Mouse (Mus musculus) intestine, postnatal 0 days (tissue): ENCODE measurements around the gene Ap2a2. TPM values are rescaled to one million over a fixed set of nuclear protein-coding genes. Genes with fewer than 3 reads are reported as not detected.
A peak's percentile ranks its signal among the peaks of the same experiment; 100 is the strongest.
"Not testable (repeated sequence)": the region's sequence is repeated elsewhere in the genome, so short reads cannot be mapped to it uniquely, and the experiment has no call there.

Source experiments
- ATAC-seq: fragments of 200-750 bp; cut with Nextera tagmentation; 2 replicates; pipeline ENCODE4 v1.8.0; 2017; ENCODE audit warnings: mild to moderate bottlenecking, moderate TSS enrichment, moderate library complexity
- H3K27ac ChIP-seq: fragments of 300-500 bp; sonication (generic); 2 replicates; pipeline ENCODE4 v1.5.1; 2014; ENCODE audit warnings: mild to moderate bottlenecking, low read depth, low read length, moderate library complexity
- H3K27me3 ChIP-seq: fragments of 300-500 bp; sonication (generic); replicated peaks from 2 replicates; pipeline ENCODE4 v1.6.1; 2014; ENCODE audit warnings: low read length, mixed read lengths; ENCODE audit not compliant: control insufficient read depth, insufficient read depth
- H3K36me3 ChIP-seq: fragments of 300-500 bp; sonication (generic); 2 replicates; pipeline ENCODE4 v1.6.1; 2014; ENCODE audit warnings: mild to moderate bottlenecking, moderate library complexity; ENCODE audit not compliant: control insufficient read depth, insufficient read depth
- H3K4me1 ChIP-seq: fragments of 300-500 bp; sonication (generic); replicated peaks from 2 replicates; pipeline ENCODE4 v1.6.1; 2014; ENCODE audit warnings: antibody characterized with exemption, low read length, mixed read lengths; ENCODE audit not compliant: control insufficient read depth, insufficient read depth
- H3K4me2 ChIP-seq: fragments of 300-500 bp; sonication (generic); replicated peaks from 2 replicates; pipeline ENCODE4 v1.6.1; 2014; ENCODE audit warnings: low read depth, mild to moderate bottlenecking, moderate library complexity
- H3K4me3 ChIP-seq: fragments of 300-500 bp; sonication (generic); 2 replicates; pipeline ENCODE4 v1.5.1; 2014; ENCODE audit warnings: low read depth, low read length
- H3K9ac ChIP-seq: fragments of 300-500 bp; sonication (generic); 2 replicates; pipeline ENCODE4 v1.6.1; 2014; ENCODE audit warnings: mild to moderate bottlenecking, low read depth, low read length
- H3K9me3 ChIP-seq: fragments of 300-500 bp; sonication (generic); 2 replicates; pipeline ENCODE4 v1.6.1; 2016; ENCODE audit warnings: mixed run types; ENCODE audit not compliant: control insufficient read depth
- CTCF ChIP-seq: sonication (generic); IDR thresholded peaks from 2 replicates; pipeline ENCODE4 v1.5.1; 2016; ENCODE audit warnings: low read depth, mild to moderate bottlenecking, control low read depth, antibody characterized with exemption, moderate library complexity
- WGBS: fragments of 180-500 bp; shearing (Covaris S2); extraction: QIAGEN DNeasy Blood & Tissue Kit; methylation state at CpG from one replicate; pipeline ENCODE4 v1.1.7; 2014; 5-methylcytosine and 5-hydroxymethylcytosine counted together
- polyA plus RNA-seq: library from polyadenylated mRNA; unstranded; fragments of >200 nt; fragmentation: Nextera tagmentation; extraction: Ambion mirVana; gene quantifications from 2 replicates; pipeline ENCODE4 v1.2.1, GENCODE M21; 2015

The Ap2a2 gene
- polyA plus RNA-seq, 1 experiment from 2014 or later: 69.7 TPM

DNA sequence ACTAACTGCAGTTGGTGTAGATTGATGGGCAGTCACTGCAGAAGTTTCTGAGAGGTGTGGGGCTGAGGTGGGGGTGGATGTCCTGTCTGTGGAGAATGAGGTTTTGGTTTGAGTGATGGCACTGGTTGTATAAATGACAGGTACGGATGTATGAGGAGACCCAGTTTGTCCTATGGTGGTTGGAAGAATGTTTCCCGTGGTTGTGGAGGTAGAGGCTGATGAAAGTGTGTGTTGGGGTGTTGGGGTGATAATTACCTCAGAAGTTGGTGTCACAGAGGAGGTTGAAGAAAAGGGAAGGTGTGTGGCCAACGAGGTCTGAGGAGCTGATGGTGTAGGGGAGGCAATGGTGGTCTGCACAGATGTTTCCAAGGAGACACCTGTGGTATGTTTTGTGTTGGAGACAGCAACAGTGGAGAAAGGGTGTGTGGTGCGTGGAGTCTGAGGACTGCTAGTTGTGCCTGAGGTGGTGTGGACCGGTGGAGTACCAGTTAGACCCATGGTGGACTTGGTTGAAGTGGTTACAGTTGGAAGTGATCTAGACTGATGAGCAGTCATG, 77.4 kb downstream of the Ap2a2 start:
- ATAC-seq: peak; percentile 31; the same call in 1 of the 2 replicates
- H3K27ac ChIP-seq: not testable (repeated sequence)
- 80% methylated on average over 5 of the region's 5 CpGs for WGBS

GRCm38 (mm10) chr7:141642375-141642774, 80.4 kb downstream of the Ap2a2 start:
- H3K4me3 ChIP-seq: no peak overlapping the region
- H3K36me3 ChIP-seq: no peaks in the 10 kb centered on the region
- ATAC-seq: no peak
- no peak overlapping the region for H3K9ac ChIP-seq
- no peak overlapping the region for H3K27ac ChIP-seq
- no peak overlapping the region for H3K4me2 ChIP-seq
- H3K4me1 ChIP-seq: no peaks in the 10 kb centered on the region
- H3K27me3 ChIP-seq: no peaks in the 10 kb centered on the region
- TF ChIP-seq CTCF: no peak
- H3K9me3 ChIP-seq: no peaks in the 10 kb centered on the region
- WGBS: 89% methylated on average over 1 of the region's 1 CpGs

More for the DNA sequence above, 77.4 kb downstream of the Ap2a2 start:
- not testable (repeated sequence) for H3K9me3 ChIP-seq, H3K4me2 ChIP-seq, H3K27me3 ChIP-seq, H3K36me3 ChIP-seq, H3K4me1 ChIP-seq, H3K9ac ChIP-seq, H3K4me3 ChIP-seq

DNA sequence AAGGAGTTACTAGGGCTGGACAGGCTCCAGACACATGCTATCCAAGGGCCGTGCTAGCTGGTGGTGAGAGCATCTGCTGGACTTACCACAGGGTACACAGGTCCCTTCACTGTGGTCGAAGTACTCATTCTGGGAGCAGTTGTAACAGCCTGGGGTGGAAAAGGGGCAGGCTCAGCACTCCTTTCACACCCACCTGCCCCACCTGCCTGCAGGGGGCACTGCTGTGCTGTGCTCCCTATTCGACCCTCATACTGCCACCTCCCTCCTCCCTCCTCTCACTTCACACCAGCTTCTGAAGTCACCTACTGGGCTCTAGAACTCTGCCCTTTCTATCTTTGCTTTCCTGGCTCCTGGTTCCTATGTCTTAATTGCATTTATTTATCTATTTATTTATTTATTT, 81.2 kb downstream of the Ap2a2 start:
- no peak for ATAC-seq
- Histone ChIP-seq H3K9me3 (no peaks in the 10 kb centered on the region), H3K36me3 (no peaks in the 10 kb centered on the region), H3K4me1 (no peaks in the 10 kb centered on the region), H3K4me3 (no peak overlapping the region), H3K27me3 (no peaks in the 10 kb centered on the region), H3K4me2 (no peak overlapping the region), H3K9ac (no peak overlapping the region), H3K27ac (no peak overlapping the region)
- WGBS: 54% methylated on average over 3 of the region's 3 CpGs
- TF ChIP-seq CTCF: peak; percentile 67

- no peak overlapping the region for H3K27ac ChIP-seq
- 65% methylated on average over 2 of the region's 2 CpGs for WGBS
Observed at GRCm38 (mm10) chr7:141647083-141647482, 85.1 kb downstream of the Ap2a2 start.

DNA sequence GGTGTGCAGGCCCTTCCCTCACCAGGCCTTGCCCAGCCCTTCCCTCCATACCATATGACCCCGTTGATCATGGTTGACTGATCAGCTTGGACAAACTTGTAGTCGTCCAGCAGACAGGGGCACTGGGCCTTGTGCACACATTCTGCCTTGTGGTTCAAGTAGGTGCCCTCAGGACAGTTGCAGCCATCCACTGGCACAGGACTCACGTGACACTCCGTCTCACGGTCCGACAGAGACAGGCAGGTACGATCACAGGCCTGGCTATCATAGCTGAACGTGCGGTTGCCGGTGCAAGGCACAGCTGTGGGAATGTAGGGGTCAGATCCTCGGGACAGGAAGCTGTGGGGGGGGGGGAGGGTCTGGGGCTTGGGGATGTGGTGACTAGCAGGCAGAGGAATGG, 85.8 kb downstream of the Ap2a2 start:
- H3K9me3 ChIP-seq: no peaks in the 10 kb centered on the region
- no peak for TF ChIP-seq CTCF
- no peak overlapping the region for H3K4me2 ChIP-seq
- H3K9ac ChIP-seq: no peak overlapping the region
- WGBS: 73% methylated on average over 11 of the region's 11 CpGs
- no peak overlapping the region for H3K27ac ChIP-seq
- no peaks in the 10 kb centered on the region for H3K36me3 ChIP-seq
- no peaks in the 10 kb centered on the region for H3K4me1 ChIP-seq
- no peak for ATAC-seq
- H3K4me3 ChIP-seq: no peak overlapping the region
- no peaks in the 10 kb centered on the region for H3K27me3 ChIP-seq

More at GRCm38 (mm10) chr7:141647083-141647482, 85.1 kb downstream of the Ap2a2 start:
- no peak overlapping the region for H3K4me2 ChIP-seq
- no peak for ATAC-seq
- H3K9ac ChIP-seq: no peak overlapping the region
- H3K4me1 ChIP-seq: no peaks in the 10 kb centered on the region
- H3K9me3 ChIP-seq: no peaks in the 10 kb centered on the region
- H3K27me3 ChIP-seq: no peaks in the 10 kb centered on the region
- H3K4me3 ChIP-seq: no peak overlapping the region
- TF ChIP-seq CTCF: no peak
- H3K36me3 ChIP-seq: no peaks in the 10 kb centered on the region

- TF ChIP-seq CTCF: no peak
- no peaks in the 10 kb centered on the region for H3K36me3 ChIP-seq
- H3K27me3 ChIP-seq: no peaks in the 10 kb centered on the region
- H3K27ac ChIP-seq: no peak overlapping the region
- no peaks in the 10 kb centered on the region for H3K4me1 ChIP-seq
- whole genome bisulfite sequencing: 50% methylated on average over 7 of the region's 7 CpGs
- H3K9ac ChIP-seq: no peak overlapping the region
- H3K4me3 ChIP-seq: no peak overlapping the region
- H3K9me3 ChIP-seq: no peaks in the 10 kb centered on the region
- H3K4me2 ChIP-seq: no peak overlapping the region
- ATAC-seq: no peak
Observed at GRCm38 (mm10) chr7:141652191-141652590, 90.2 kb downstream of the Ap2a2 start.

- no peak overlapping the region for H3K27ac ChIP-seq
- H3K27me3 ChIP-seq: no peaks in the 10 kb centered on the region
- no peak overlapping the region for H3K4me2 ChIP-seq
- H3K36me3 ChIP-seq: no peaks in the 10 kb centered on the region
- no peak overlapping the region for H3K4me3 ChIP-seq
- no peaks in the 10 kb centered on the region for H3K4me1 ChIP-seq
- 78% methylated on average over 1 of the region's 1 CpGs for WGBS
- no peak for ATAC-seq
- no peak for TF ChIP-seq CTCF
- H3K9me3 ChIP-seq: no peaks in the 10 kb centered on the region
- H3K9ac ChIP-seq: no peak overlapping the region
Observed at GRCm38 (mm10) chr7:141660346-141660745, 98.4 kb downstream of the Ap2a2 start.
